Mouse (Mus musculus) kidney, postnatal 0 days (tissue): ENCODE data around the gene Ptgdr. TPM values are rescaled to one million over a fixed set of nuclear protein-coding genes. Genes with fewer than 3 reads are reported as not detected.
"Not testable (repeated sequence)": the region's sequence is repeated elsewhere in the genome, so short reads cannot be mapped to it uniquely, and the experiment has no call there.

Experiments
- ATAC-seq: fragments of 200-750 bp; cut with Nextera tagmentation; replicated peaks from 2 replicates; pipeline ENCODE4 v1.8.0; 2017; ENCODE audit warnings: low read depth, moderate number of reproducible peaks, moderate TSS enrichment, moderate library complexity; ENCODE audit not compliant: low FRiP score
- DNase-seq: peaks from one replicate; pipeline ENCODE4 v3.0.0-alpha.2; 2016; ENCODE audit warnings: low spot score
- H3K27ac ChIP-seq: fragments of 300-500 bp; sonication (generic); 2 replicates; pipeline ENCODE4 v1.5.1; 2014; ENCODE audit warnings: mild to moderate bottlenecking
- H3K27me3 ChIP-seq: fragments of 300-500 bp; sonication (generic); 2 replicates; pipeline ENCODE4 v1.6.1; 2014; ENCODE audit warnings: low read length, mixed read lengths; ENCODE audit not compliant: insufficient read depth
- H3K36me3 ChIP-seq: fragments of 300-500 bp; sonication (generic); 2 replicates; pipeline ENCODE4 v1.6.1; 2014; ENCODE audit warnings: low read length, mixed read lengths; ENCODE audit not compliant: insufficient read depth
- H3K4me1 ChIP-seq: fragments of 300-500 bp; sonication (generic); replicated peaks from 2 replicates; pipeline ENCODE4 v1.6.1; 2014; ENCODE audit warnings: antibody characterized with exemption, low read length, mixed read lengths; ENCODE audit not compliant: insufficient read depth
- H3K4me2 ChIP-seq: fragments of 300-500 bp; sonication (generic); 2 replicates; pipeline ENCODE4 v1.6.1; 2014; ENCODE audit warnings: mild to moderate bottlenecking, low read length, moderate library complexity, mixed read lengths
- H3K4me3 ChIP-seq: fragments of 300-500 bp; sonication (generic); replicated peaks from 2 replicates; pipeline ENCODE4 v1.5.1; 2014; ENCODE audit warnings: low read depth, low read length
- H3K9ac ChIP-seq: fragments of 300-500 bp; sonication (generic); 2 replicates; pipeline ENCODE4 v1.6.1; 2014; ENCODE audit warnings: low read depth, low read length
- H3K9me3 ChIP-seq: fragments of 300-500 bp; sonication (generic); replicated peaks from 2 replicates; pipeline ENCODE4 v1.6.1; 2016; ENCODE audit warnings: low read length, inconsistent platforms, mixed read lengths
- CTCF ChIP-seq: IDR thresholded peaks from 2 replicates; pipeline ENCODE4 v1.5.1; 2016; ENCODE audit warnings: antibody characterized with exemption, low read depth, mild to moderate bottlenecking, moderate library complexity
- WGBS: fragments of 180-500 bp; shearing (Covaris S2); extraction: QIAGEN DNeasy Blood & Tissue Kit; methylation state at CpG from one replicate; pipeline ENCODE4 v1.1.7; 2014; 5-methylcytosine and 5-hydroxymethylcytosine counted together
- polyA plus RNA-seq: library from polyadenylated mRNA; unstranded; fragments of >200 nt; fragmentation: Nextera tagmentation; extraction: Ambion mirVana; gene quantifications from 2 replicates; pipeline ENCODE4 v1.2.1, GENCODE M21; 2015

Ptgdr gene
- polyA plus RNA-seq, 1 experiment from 2014 or later, result not detected

GRCm38 (mm10) chr14:44827736-44828135 lies 31.4 kb downstream of the Ptgdr start:
- DNase-seq (no peak), ATAC-seq (no peak)
- 75% methylated on average over 4 of the region's 4 CpGs for WGBS
- no peaks in the 10 kb centered on the region for H3K36me3 ChIP-seq
- no peak overlapping the region for H3K4me3 ChIP-seq
- H3K9me3 ChIP-seq, result no peaks in the 10 kb centered on the region
- no peaks in the 10 kb centered on the region for H3K27me3 ChIP-seq
- H3K27ac ChIP-seq, result no peak overlapping the region
- no peak for TF ChIP-seq CTCF
- no peaks in the 10 kb centered on the region for H3K4me1 ChIP-seq
- H3K4me2 ChIP-seq, result no peak overlapping the region
- H3K9ac ChIP-seq, result no peak overlapping the region

GRCm38 (mm10) chr14:44821177-44822057 lies 37.8 kb downstream of the Ptgdr start:
- no peak for ATAC-seq
- 71% methylated on average over 7 of the region's 7 CpGs for WGBS
- no peak for DNase-seq

GRCm38 (mm10) chr14:44813152-44813551 lies 46.0 kb downstream of the Ptgdr start:
- DNase-seq, H3K4me3 ChIP-seq, H3K9ac ChIP-seq, H3K9me3 ChIP-seq, H3K4me2 ChIP-seq, H3K27me3 ChIP-seq, H3K27ac ChIP-seq, H3K36me3 ChIP-seq, ATAC-seq, H3K4me1 ChIP-seq: not testable (repeated sequence)

More at GRCm38 (mm10) chr14:44821177-44822057, 37.8 kb downstream of the Ptgdr start:
- TF ChIP-seq CTCF, result no peak
- H3K4me2 ChIP-seq, result no peak overlapping the region
- no peaks in the 10 kb centered on the region for H3K27me3 ChIP-seq
- H3K4me3 ChIP-seq, result no peak overlapping the region
- no peak overlapping the region for H3K9ac ChIP-seq
- H3K36me3 ChIP-seq, result no peaks in the 10 kb centered on the region
- H3K27ac ChIP-seq, result no peak overlapping the region
- no peaks in the 10 kb centered on the region for H3K9me3 ChIP-seq
- H3K4me1 ChIP-seq, result no peaks in the 10 kb centered on the region

Other genes starting within 250 kb of the Ptgdr start
- not detected in 2 replicates for gene Gm5624, start 231.4 kb downstream of the Ptgdr start, polyA plus RNA-seq
- not detected in 2 replicates for gene Gm8257, start 152.9 kb downstream of the Ptgdr start, polyA plus RNA-seq
- gene Gm8267, start 109.0 kb downstream of the Ptgdr start, polyA plus RNA-seq, result not detected in 2 replicates
- gene Ptger2, start 128.8 kb upstream of the Ptgdr start, polyA plus RNA-seq, result 1.1 and 1.2 TPM in 2 replicates